In the genomic region with DNA sequence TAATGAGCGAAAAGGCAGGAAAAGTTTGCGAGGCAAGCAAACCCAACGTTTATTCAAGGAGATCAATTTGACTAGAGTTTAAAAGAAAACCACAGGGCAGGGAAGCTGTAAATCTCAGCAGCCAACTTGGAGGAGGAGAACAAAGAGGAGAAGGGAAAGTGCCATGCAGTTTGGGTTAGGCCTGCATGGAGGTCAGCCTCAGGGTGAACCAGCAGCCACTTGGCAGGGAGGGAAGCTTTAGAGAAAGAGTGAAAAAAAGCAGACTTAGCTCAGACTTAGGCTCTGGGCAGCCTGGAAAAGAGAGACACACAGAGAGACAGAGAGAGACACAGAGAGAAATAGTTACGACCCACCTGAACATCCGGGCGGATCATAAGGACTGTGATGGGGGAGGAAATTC, we compare ENCODE assay signal across 18 mouse cellular contexts. TPM values are rescaled to one million over a fixed set of nuclear protein-coding genes. Genes with fewer than 3 reads are reported as not detected.
DNase-seq lines count a peak whose midpoint lies in the region; ATAC-seq and TF ChIP-seq lines count a peak whose summit lies in the region.
"Had no signal": no experiment of that assay in that cellular context is flagged by ENCODE, and none has a peak within 500 bp of the region (broad histone marks: within the 10 kb centered on the region; RNA-seq: fewer than 3 reads in every experiment).

No protein-coding gene starts in this region.

- 42% methylated on average over 6 of the region's 6 CpGs for WGBS in kidney, embryonic 15.5 days
- WGBS in limb, embryonic 10.5 days: 53% methylated on average over 6 of the region's 6 CpGs
- 82% methylated on average over 6 of the region's 6 CpGs for WGBS in midbrain, postnatal 0 days

- H3K9me3 ChIP-seq in kidney, embryonic 15.5 days (replicated peaks): no peaks in the 10 kb centered on the region
- no peaks in the 10 kb centered on the region for H3K9me3 ChIP-seq in E14TG2a.4 (ENCODE audit: low read length)
- H3K9me3 ChIP-seq in limb, embryonic 10.5 days (replicated peaks): no peaks in the 10 kb centered on the region
- no peaks in the 10 kb centered on the region for H3K9me3 ChIP-seq in midbrain, postnatal 0 days (ENCODE audit: low read length)
- H3K9me3 ChIP-seq: embryonic facial prominence, embryonic 15.5 days; forebrain, embryonic 12.5 days; heart, embryonic 12.5 days; midbrain, embryonic 10.5 days had no signal

- H3K4me3 ChIP-seq in kidney, embryonic 15.5 days (replicated peaks): no peak overlapping the region
- peak overlapping the region; percentile 23; the same call in 1 of the 2 replicates for H3K4me3 ChIP-seq in E14TG2a.4 (replicated peaks; ENCODE audit: low read length)
- no peak overlapping the region for H3K4me3 ChIP-seq in limb, embryonic 10.5 days
- no peak overlapping the region for H3K4me3 ChIP-seq in midbrain, postnatal 0 days (ENCODE audit: low read depth, low read length)
- H3K4me3 ChIP-seq: embryonic facial prominence, embryonic 15.5 days; forebrain, embryonic 12.5 days; heart, embryonic 12.5 days; midbrain, embryonic 10.5 days had no signal

- H3K9ac ChIP-seq in kidney, embryonic 15.5 days: no peak overlapping the region
- H3K9ac ChIP-seq in midbrain, postnatal 0 days (replicated peaks; ENCODE audit: low read length, poor library complexity, severe bottlenecking): no peak overlapping the region
- H3K9ac ChIP-seq: embryonic facial prominence, embryonic 15.5 days; forebrain, embryonic 12.5 days; heart, embryonic 12.5 days; hindbrain, embryonic 14.5 days had no signal

- ATAC-seq in kidney, embryonic 15.5 days (replicated peaks; ENCODE audit: low FRiP score): no peak
- no peak for ATAC-seq in midbrain, postnatal 0 days (ENCODE audit: low FRiP score)

- no peaks in the 10 kb centered on the region for H3K4me1 ChIP-seq in kidney, embryonic 15.5 days
- H3K4me1 ChIP-seq in E14TG2a.4 (replicated peaks; ENCODE audit: low read depth, low read length): peaks cover 64% of the 10 kb centered on the region
- peaks cover 6% of the 10 kb centered on the region for H3K4me1 ChIP-seq in limb, embryonic 10.5 days
- H3K4me1 ChIP-seq in midbrain, postnatal 0 days (ENCODE audit: insufficient read depth, low read length): no peaks in the 10 kb centered on the region
- H3K4me1 ChIP-seq: heart, embryonic 12.5 days had no signal

- no peaks in the 10 kb centered on the region for H3K36me3 ChIP-seq in kidney, embryonic 15.5 days
- no peaks in the 10 kb centered on the region for H3K36me3 ChIP-seq in E14TG2a.4 (ENCODE audit: insufficient read depth, low read length)
- H3K36me3 ChIP-seq in limb, embryonic 10.5 days: no peaks in the 10 kb centered on the region
- no peaks in the 10 kb centered on the region for H3K36me3 ChIP-seq in midbrain, postnatal 0 days (ENCODE audit: insufficient read depth, low read length)
- H3K36me3 ChIP-seq: embryonic facial prominence, embryonic 15.5 days; forebrain, embryonic 12.5 days; heart, embryonic 12.5 days; midbrain, embryonic 10.5 days had no signal

- peak overlapping the region; percentile 58 for H3K27ac ChIP-seq in kidney, embryonic 15.5 days
- H3K27ac ChIP-seq in limb, embryonic 10.5 days: 0 out of 2 replicates have a peak overlapping the region, but pooled peaks have one; percentile 19
- H3K27ac ChIP-seq in midbrain, postnatal 0 days (ENCODE audit: low read depth, low read length): no peak overlapping the region
- H3K27ac ChIP-seq: forebrain, embryonic 12.5 days; hindbrain, embryonic 14.5 days; midbrain, embryonic 10.5 days had no signal

- peaks cover 38% of the 10 kb centered on the region for H3K27me3 ChIP-seq in kidney, embryonic 15.5 days
- H3K27me3 ChIP-seq in E14TG2a.4 (ENCODE audit: insufficient read depth, low read length): no peaks in the 10 kb centered on the region
- H3K27me3 ChIP-seq in limb, embryonic 10.5 days (ENCODE audit: low read depth, poor library complexity, severe bottlenecking): peaks cover 86% of the 10 kb centered on the region
- H3K27me3 ChIP-seq in midbrain, postnatal 0 days (ENCODE audit: insufficient read depth, low read length): no peaks in the 10 kb centered on the region
- H3K27me3 ChIP-seq: heart, embryonic 12.5 days had no signal

- DNase-seq in adrenal gland, adult (ENCODE audit: inconsistent age in 2 of 2, low spot score in 1 of 2): peak; percentile 10 to 70
- no peak for DNase-seq in adrenal gland, adult 2 months
- no peak for DNase-seq in kidney, adult 11 months
- no peak for DNase-seq in limb, embryonic 10.5 days (ENCODE audit: low spot score)
- DNase-seq in cerebellum, adult 18-20 months: no peak
- no peak for DNase-seq in midbrain, postnatal 0 days (ENCODE audit: low spot score)
- DNase-seq: cerebellum, adult 9-11 months; lung, adult 18-20 months; lung, postnatal 4 days; thymus, postnatal 4 days had no signal

- peak overlapping the region; percentile 42 for H3K4me2 ChIP-seq in kidney, embryonic 15.5 days
- H3K4me2 ChIP-seq in midbrain, postnatal 0 days (ENCODE audit: low read depth, low read length, poor library complexity, severe bottlenecking): no peak overlapping the region
- H3K4me2 ChIP-seq: embryonic facial prominence, embryonic 15.5 days; forebrain, embryonic 12.5 days; heart, embryonic 12.5 days; hindbrain, embryonic 14.5 days had no signal

- TF ChIP-seq CTCF in E14TG2a.4 (conservative IDR thresholded peaks at IDR 0.05; ENCODE audit: low read length): no peak
- TF ChIP-seq CTCF in midbrain, postnatal 0 days (IDR thresholded peaks at IDR 0.05): no peak

RNA-seq across cellular contexts. Expression of gene Egfl6, which starts 35.4 kb away (rescaled TPM):
- total RNA-seq in adrenal gland, adult 2 months (2021): 10 to 100 TPM; 20.4 to 26.0 TPM
- 2.1 and 4.0 TPM in 2 replicates for polyA plus RNA-seq in adrenal gland, adult 2 months (2012; rRNA removed)
- polyA plus RNA-seq in kidney, embryonic 15.5 days (2015; fragmentation: Nextera tagmentation; extraction: Ambion mirVana): 12.1 and 13.3 TPM in 2 replicates
- 1.5 and 3.2 TPM in 2 replicates for polyA plus RNA-seq in limb, embryonic 10.5 days (2016; fragmentation: Nextera tagmentation; extraction: Ambion mirVana)
- total RNA-seq in midbrain, postnatal 0 days (2014; rRNA removed): 1.7 and 1.9 TPM in 2 replicates
- polyA plus RNA-seq in midbrain, postnatal 0 days (2015; fragmentation: Nextera tagmentation; extraction: Ambion mirVana): 1.7 and 2.0 TPM in 2 replicates
- polyA plus RNA-seq: liver, adult 2 months had no signal

Comparison
In these comparisons a context has a peak if more than half of its experiments do, and no peak if none do; other contexts are left out.
1. DNase-seq: peak in adrenal gland, adult (2 of 2); none in adrenal gland, adult 2 months (single experiment), kidney, adult 11 months (single experiment), limb, embryonic 10.5 days (single experiment), cerebellum, adult 18-20 months (0 of 2) and midbrain, postnatal 0 days (single experiment).